Mouse (Mus musculus): ENCODE data around the gene Cacna1i. TPM values are rescaled to one million over a fixed set of nuclear protein-coding genes. Genes with fewer than 3 reads are reported as not detected.

Gene Cacna1i
- polyA plus RNA-seq, 1 experiment, result 6.5 TPM

GRCm38 (mm10) chr15:80335196-80335595 lies 48.2 kb downstream of the Cacna1i start:
- DNase-seq (ENCODE audit: low read depth), result no peak
- no peak for TF ChIP-seq CTCF (IDR thresholded peaks at IDR 0.05; ENCODE audit: borderline replicate concordance, extremely low read depth, insufficient read depth, insufficient read length)
- no peak for TF ChIP-seq POLR2A (IDR thresholded peaks at IDR 0.05; ENCODE audit: borderline replicate concordance, extremely low read depth, insufficient read depth, insufficient read length, poor library complexity, severe bottlenecking)

- peak; percentile 31 for DNase-seq (ENCODE audit: low read depth)
- TF ChIP-seq CTCF (IDR thresholded peaks at IDR 0.05; ENCODE audit: borderline replicate concordance, extremely low read depth, insufficient read depth, insufficient read length) (peak; percentile 75; the same call in 1 of the 2 replicates), POLR2A (IDR thresholded peaks at IDR 0.05; ENCODE audit: borderline replicate concordance, extremely low read depth, insufficient read depth, insufficient read length, poor library complexity, severe bottlenecking) (no peak)
These were observed 53.3 kb downstream of the Cacna1i start for GRCm38 (mm10) chr15:80340348-80340747.

DNA sequence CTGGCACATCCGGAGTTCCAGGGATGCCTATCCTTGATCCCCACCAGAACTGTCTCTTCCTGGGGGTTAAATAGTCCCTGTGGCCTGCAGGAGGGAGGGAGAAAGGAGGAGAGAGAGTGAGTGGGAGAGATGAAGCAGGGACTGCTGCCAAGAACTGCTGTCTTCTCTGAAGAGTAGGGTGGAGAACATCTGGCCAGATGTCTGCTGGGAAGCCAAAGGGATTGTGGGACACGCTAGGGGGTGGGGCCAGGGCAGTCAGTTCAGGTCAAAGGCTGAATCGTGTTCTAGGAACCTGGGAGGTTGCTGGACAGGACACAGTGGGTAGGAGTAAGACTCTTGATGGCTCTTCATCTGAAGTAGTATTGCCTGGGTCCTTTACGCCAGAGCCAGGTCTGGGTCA lies 55.4 kb downstream of the Cacna1i start:
- TF ChIP-seq POLR2A (IDR thresholded peaks at IDR 0.05; ENCODE audit: borderline replicate concordance, extremely low read depth, insufficient read depth, insufficient read length, poor library complexity, severe bottlenecking) (no peak), CTCF (IDR thresholded peaks at IDR 0.05; ENCODE audit: borderline replicate concordance, extremely low read depth, insufficient read depth, insufficient read length) (no peak)
- DNase-seq (ENCODE audit: low read depth), result no peak

GRCm38 (mm10) chr15:80343031-80343430 lies 56.0 kb downstream of the Cacna1i start:
- TF ChIP-seq POLR2A (IDR thresholded peaks at IDR 0.05; ENCODE audit: borderline replicate concordance, extremely low read depth, insufficient read depth, insufficient read length, poor library complexity, severe bottlenecking) (no peak), CTCF (IDR thresholded peaks at IDR 0.05; ENCODE audit: borderline replicate concordance, extremely low read depth, insufficient read depth, insufficient read length) (no peak)
- peak; percentile 29 for DNase-seq (ENCODE audit: low read depth)

DNA sequence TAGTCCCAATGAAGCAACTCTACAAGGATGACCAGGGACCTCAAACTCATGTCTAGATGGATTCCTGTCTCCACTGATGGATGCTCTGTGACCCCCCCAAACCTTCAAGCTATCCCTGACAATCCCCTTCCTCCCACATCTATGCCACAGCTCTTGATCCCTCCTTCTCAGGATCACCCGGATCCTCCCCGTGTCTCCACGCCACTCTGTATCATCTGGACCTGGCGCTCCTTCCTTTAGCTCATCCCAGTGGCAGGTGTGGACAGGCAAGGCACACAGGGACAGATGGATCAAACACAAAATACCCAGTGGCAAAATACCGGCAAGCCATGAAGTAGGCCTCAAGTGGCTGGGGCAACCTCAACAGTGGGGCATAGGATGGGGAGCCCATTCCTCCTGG lies 56.7 kb downstream of the Cacna1i start:
- no peak for DNase-seq (ENCODE audit: low read depth)
- TF ChIP-seq CTCF (IDR thresholded peaks at IDR 0.05; ENCODE audit: borderline replicate concordance, extremely low read depth, insufficient read depth, insufficient read length) (no peak), POLR2A (IDR thresholded peaks at IDR 0.05; ENCODE audit: borderline replicate concordance, extremely low read depth, insufficient read depth, insufficient read length, poor library complexity, severe bottlenecking) (no peak)

GRCm38 (mm10) chr15:80346510-80346909 lies 59.5 kb downstream of the Cacna1i start:
- no peak for TF ChIP-seq POLR2A (IDR thresholded peaks at IDR 0.05; ENCODE audit: borderline replicate concordance, extremely low read depth, insufficient read depth, insufficient read length, poor library complexity, severe bottlenecking)
- TF ChIP-seq CTCF (IDR thresholded peaks at IDR 0.05; ENCODE audit: borderline replicate concordance, extremely low read depth, insufficient read depth, insufficient read length), result no peak
- DNase-seq (ENCODE audit: low read depth), result peak; percentile 20

DNA sequence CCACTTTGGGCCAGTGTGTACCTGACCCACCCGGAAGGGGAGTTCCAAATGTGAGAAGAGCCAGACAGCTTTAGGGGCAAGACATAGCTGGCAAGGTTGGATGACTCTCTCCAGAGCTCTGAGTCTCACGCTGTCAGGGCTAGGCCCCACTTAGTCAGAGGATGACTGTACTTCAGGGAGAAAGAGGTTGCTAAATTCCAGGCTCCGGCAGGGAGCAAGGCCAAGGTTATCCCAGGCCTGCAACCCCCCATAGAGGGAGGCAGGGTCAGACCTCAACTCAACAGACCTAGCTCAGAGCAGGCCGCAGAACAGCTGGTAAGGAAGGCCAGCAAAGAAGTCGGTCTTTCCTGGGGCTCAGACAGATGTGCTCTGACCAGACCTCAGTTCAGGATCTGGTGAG lies 63.4 kb downstream of the Cacna1i start:
- no peak for DNase-seq (ENCODE audit: low read depth)
- no peak for TF ChIP-seq POLR2A (IDR thresholded peaks at IDR 0.05; ENCODE audit: borderline replicate concordance, extremely low read depth, insufficient read depth, insufficient read length, poor library complexity, severe bottlenecking)
- no peak for TF ChIP-seq CTCF (IDR thresholded peaks at IDR 0.05; ENCODE audit: borderline replicate concordance, extremely low read depth, insufficient read depth, insufficient read length)

DNA sequence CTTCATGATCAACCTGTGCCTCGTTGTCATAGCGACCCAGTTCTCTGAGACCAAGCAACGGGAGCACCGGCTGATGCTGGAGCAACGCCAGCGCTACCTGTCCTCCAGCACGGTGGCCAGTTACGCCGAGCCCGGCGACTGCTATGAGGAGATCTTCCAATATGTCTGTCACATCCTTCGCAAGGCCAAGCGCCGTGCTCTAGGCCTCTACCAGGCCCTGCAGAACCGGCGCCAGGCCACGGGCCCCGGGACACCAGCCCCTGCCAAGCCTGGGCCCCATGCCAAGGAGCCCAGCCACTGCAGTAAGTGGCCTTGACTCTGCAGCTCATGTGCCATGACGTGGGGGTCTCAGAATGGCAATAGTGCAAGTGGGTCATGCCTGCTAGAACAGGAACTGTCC lies 71.8 kb downstream of the Cacna1i start:
- peak; percentile 28 for DNase-seq (ENCODE audit: low read depth)
- no peak for TF ChIP-seq POLR2A (IDR thresholded peaks at IDR 0.05; ENCODE audit: borderline replicate concordance, extremely low read depth, insufficient read depth, insufficient read length, poor library complexity, severe bottlenecking)
- no peak for TF ChIP-seq CTCF (IDR thresholded peaks at IDR 0.05; ENCODE audit: borderline replicate concordance, extremely low read depth, insufficient read depth, insufficient read length)

DNA sequence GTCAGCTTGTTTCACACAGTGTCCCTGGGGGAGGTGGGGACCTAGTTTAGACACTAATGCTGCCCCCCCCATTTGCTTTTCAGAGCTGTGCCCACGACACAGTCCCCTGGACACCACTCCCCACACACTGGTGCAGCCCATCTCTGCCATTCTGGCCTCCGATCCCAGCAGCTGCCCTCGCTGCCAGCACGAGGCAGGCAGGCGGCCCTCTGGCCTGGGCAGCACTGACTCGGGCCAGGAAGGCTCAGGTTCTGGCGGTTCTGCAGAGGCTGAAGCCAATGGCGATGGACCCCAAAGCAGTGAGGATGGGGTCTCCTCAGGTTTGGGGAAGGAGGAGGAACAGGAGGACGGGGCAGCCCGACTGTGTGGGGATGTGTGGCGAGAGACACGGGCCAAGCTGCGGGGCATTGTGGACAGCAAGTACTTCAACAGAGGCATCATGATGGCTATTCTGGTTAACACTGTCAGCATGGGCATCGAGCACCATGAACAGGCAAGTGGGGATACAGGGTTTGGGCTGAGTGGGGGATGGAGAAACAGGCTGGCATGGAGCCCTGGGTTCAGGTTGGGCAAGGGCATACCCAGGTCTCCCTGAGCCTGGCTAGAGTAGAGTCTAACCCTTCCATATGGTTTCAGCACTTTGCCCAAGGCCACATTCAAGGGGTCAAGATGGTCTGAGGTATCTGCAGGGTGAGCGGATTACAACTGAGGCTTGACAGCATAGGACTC lies 74.9 kb downstream of the Cacna1i start:
- TF ChIP-seq CTCF (IDR thresholded peaks at IDR 0.05; ENCODE audit: borderline replicate concordance, extremely low read depth, insufficient read depth, insufficient read length), result no peak
- TF ChIP-seq POLR2A (IDR thresholded peaks at IDR 0.05; ENCODE audit: borderline replicate concordance, extremely low read depth, insufficient read depth, insufficient read length, poor library complexity, severe bottlenecking), result no peak
- no peak for DNase-seq (ENCODE audit: low read depth)

DNA sequence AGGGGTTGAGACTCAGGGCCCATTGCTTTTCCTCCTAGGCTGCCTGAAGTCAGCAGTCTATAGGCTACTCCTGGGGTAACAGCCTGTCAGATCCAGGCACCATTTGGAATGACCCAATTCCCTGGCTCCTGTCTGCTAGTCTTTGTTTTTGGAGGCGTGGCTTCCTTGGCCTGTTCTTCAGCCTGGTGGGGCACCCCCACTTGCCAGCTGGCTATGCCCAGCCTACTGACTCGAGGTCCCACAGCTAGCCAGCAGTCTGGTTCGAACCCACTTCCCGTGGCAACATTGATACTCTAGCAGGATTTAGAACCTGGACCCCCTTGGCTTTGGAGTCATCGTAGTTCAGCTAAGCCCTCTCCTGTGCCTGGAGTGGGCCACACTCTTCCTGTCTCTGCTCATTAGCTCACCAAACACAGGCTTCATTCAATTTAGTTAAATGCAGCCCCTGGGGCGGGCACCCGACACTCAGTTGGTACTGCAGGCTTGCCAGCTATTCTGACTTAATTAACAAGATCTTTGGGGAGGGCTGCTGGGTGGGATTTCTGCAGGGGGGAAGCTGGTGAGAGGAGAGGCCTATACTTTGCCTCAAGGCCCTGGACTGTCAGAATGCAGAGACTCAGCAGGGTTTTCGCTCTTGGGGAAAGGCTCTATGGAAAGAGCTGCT lies 75.6 kb downstream of the Cacna1i start:
- TF ChIP-seq CTCF (IDR thresholded peaks at IDR 0.05; ENCODE audit: borderline replicate concordance, extremely low read depth, insufficient read depth, insufficient read length) (no peak), POLR2A (IDR thresholded peaks at IDR 0.05; ENCODE audit: borderline replicate concordance, extremely low read depth, insufficient read depth, insufficient read length, poor library complexity, severe bottlenecking) (no peak)
- DNase-seq (ENCODE audit: low read depth), result peak; percentile 93

GRCm38 (mm10) chr15:80363821-80364715 lies 77.0 kb downstream of the Cacna1i start:
- DNase-seq (ENCODE audit: low read depth), result no peak
- TF ChIP-seq POLR2A (IDR thresholded peaks at IDR 0.05; ENCODE audit: borderline replicate concordance, extremely low read depth, insufficient read depth, insufficient read length, poor library complexity, severe bottlenecking), result no peak
- no peak for TF ChIP-seq CTCF (IDR thresholded peaks at IDR 0.05; ENCODE audit: borderline replicate concordance, extremely low read depth, insufficient read depth, insufficient read length)
